In the genomic region with DNA sequence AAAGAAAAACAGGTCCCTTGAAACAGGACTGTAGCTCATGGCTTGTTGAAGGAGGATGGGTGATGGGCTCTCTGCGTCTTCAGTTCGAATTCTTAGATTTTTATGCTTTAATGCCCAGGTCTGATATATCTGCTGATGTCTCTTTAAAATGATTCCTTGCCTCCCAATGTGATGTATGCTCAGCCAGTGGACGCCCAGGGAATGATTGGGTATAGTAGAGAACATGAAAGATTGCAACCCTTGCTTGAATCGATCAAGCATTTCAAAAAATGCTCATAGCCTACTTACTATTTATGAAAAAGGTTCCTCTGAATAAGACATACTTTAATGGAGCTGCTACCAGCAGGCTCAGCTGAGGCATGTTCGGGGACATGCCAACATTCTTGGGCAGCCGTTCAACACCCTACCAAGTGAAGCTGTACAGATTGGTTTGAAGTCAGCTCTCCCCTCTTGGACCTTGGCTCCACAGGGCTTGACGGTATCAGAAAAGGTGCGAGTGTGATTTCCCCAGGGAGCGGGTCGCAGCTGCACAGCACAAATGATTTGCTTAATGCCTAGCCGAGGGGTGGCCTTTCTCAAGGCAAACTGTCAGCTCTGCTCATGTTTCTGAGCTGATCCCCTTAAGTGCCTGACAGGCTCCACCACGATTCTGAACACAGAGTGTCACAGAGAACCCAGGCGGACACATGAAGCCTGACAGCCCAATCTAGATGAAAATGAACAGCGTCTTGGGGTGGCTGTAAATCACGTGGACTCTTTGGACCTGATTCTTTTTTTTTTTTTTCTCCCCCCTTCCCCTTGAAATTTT, we compare ENCODE assay signal across 7 mouse cellular contexts.
A peak's percentile ranks its signal among the peaks of the same experiment; 100 is the strongest.
DNase-seq lines count a peak whose midpoint lies in the region; ATAC-seq lines count a peak whose summit lies in the region.

No protein-coding gene starts in this region.

- H3K27me3 ChIP-seq in limb, embryonic 15.5 days: no peaks in the 10 kb centered on the region

- ATAC-seq in cerebellum, adult (ENCODE audit: insufficient number of reproducible peaks, low FRiP score, low TSS enrichment): 0 out of 2 replicates have a peak, but pooled peaks have one; percentile 41
- no peak for ATAC-seq in limb, embryonic 15.5 days (ENCODE audit: insufficient number of reproducible peaks, low FRiP score, low TSS enrichment, low read depth)

- WGBS in limb, embryonic 15.5 days: 24% methylated on average over 15 of the region's 15 CpGs

- H3K4me3 ChIP-seq in limb, embryonic 15.5 days: peak overlapping the region; percentile 49

- H3K4me2 ChIP-seq in limb, embryonic 15.5 days: peak overlapping the region; percentile 69

- H3K9me3 ChIP-seq in limb, embryonic 15.5 days: no peaks in the 10 kb centered on the region

- H3K9ac ChIP-seq in limb, embryonic 15.5 days: no peak overlapping the region

- H3K36me3 ChIP-seq in limb, embryonic 15.5 days: no peaks in the 10 kb centered on the region

- no peak overlapping the region; the same call in 1 of the 2 replicates for H3K27ac ChIP-seq in limb, embryonic 15.5 days

- peaks cover 24% of the 10 kb centered on the region for H3K4me1 ChIP-seq in limb, embryonic 15.5 days

- peak; percentile 37 for DNase-seq in embryo, embryonic 11.5 days (ENCODE audit: low read depth, low spot score)
- DNase-seq in heart, adult 9 months (ENCODE audit: low spot score in 2 of 2): peak; percentile 16 to 34
- peak; percentile 57 for DNase-seq in kidney, adult 9 months
- DNase-seq in right cerebral cortex, postnatal 10 days (ENCODE audit: low spot score in 2 of 2): peak; percentile 58 to 62
- DNase-seq in spleen, postnatal 4 days (ENCODE audit: low spot score in 2 of 2): no peak

Comparison
In these comparisons a context has a peak if more than half of its experiments do, and no peak if none do; other contexts are left out.
1. DNase-seq: peak in embryo, embryonic 11.5 days (single experiment), heart, adult 9 months (2 of 2), kidney, adult 9 months (single experiment) and right cerebral cortex, postnatal 10 days (2 of 2); none in spleen, postnatal 4 days (0 of 2).